Mouse (Mus musculus): ENCODE measurements around the gene Gpr180. TPM values are rescaled to one million over a fixed set of nuclear protein-coding genes. Genes with fewer than 3 reads are reported as not detected.

Gpr180 gene
- total RNA-seq (2014; rRNA removed) (53.7 and 68.2 TPM in 2 replicates), polyA plus RNA-seq (2015; fragmentation: Nextera tagmentation; extraction: Ambion mirVana) (50.1 and 50.4 TPM in 2 replicates)

- DNase-seq (ENCODE audit: low spot score) (peak; percentile 98), ATAC-seq (peak; percentile 96)
- under 1% methylated on average over 44 of the region's 77 CpGs for WGBS
- Histone ChIP-seq H3K27ac (peak within 1 kb of the TSS; percentile 86), H3K36me3 (ENCODE audit: insufficient read depth, low read length) (peaks cover 6% of the 10 kb centered on the region; the same call in 1 of the 2 replicates), H3K4me3 (ENCODE audit: low read length) (peak within 1 kb of the TSS; percentile 83), H3K9me3 (ENCODE audit: low read length) (no peaks in the 10 kb centered on the region), H3K4me1 (ENCODE audit: insufficient read depth, low read length) (peaks cover 7% of the 10 kb centered on the region; the same call in 1 of the 2 replicates), H3K9ac (replicated peaks; ENCODE audit: low read length) (peak within 1 kb of the TSS; percentile 86), H3K27me3 (ENCODE audit: insufficient read depth, low read length) (no peaks in the 10 kb centered on the region), H3K4me2 (ENCODE audit: low read depth, low read length) (peak within 1 kb of the TSS; percentile 86)
- TF ChIP-seq CTCF (IDR thresholded peaks at IDR 0.05; ENCODE audit: low read depth), result no peak
Measured at GRCm38 (mm10) chr14:118136744-118137452, at the start of gene Gpr180. Gene Gpr180 (plus strand): TSS chr14:118137158.

- TF ChIP-seq CTCF (IDR thresholded peaks at IDR 0.05; ENCODE audit: low read depth), result no peak
- H3K27me3 ChIP-seq (ENCODE audit: insufficient read depth, low read length), result no peaks in the 10 kb centered on the region
- ATAC-seq, result peak; percentile 39
- no peaks in the 10 kb centered on the region for H3K36me3 ChIP-seq (ENCODE audit: insufficient read depth, low read length)
- peak overlapping the region; percentile 63 for H3K4me3 ChIP-seq (ENCODE audit: low read length)
- peak overlapping the region; percentile 14; the same call in 1 of the 2 replicates for H3K9ac ChIP-seq (replicated peaks; ENCODE audit: low read length)
- H3K27ac ChIP-seq, result peak overlapping the region; percentile 2; the same call in 1 of the 2 replicates
- peak overlapping the region; percentile 77 for H3K4me2 ChIP-seq (ENCODE audit: low read depth, low read length)
- no peaks in the 10 kb centered on the region; the same call in 1 of the 2 replicates for H3K4me1 ChIP-seq (ENCODE audit: insufficient read depth, low read length)
- peak; percentile 1 for DNase-seq (ENCODE audit: low spot score)
- H3K9me3 ChIP-seq (ENCODE audit: low read length), result no peaks in the 10 kb centered on the region
- WGBS, result 5% methylated on average over 22 of the region's 22 CpGs
Measured at GRCm38 (mm10) chr14:118088437-118089207, 48.3 kb upstream of the Gpr180 start.

GRCm38 (mm10) chr14:118089215-118089805 is 47.6 kb upstream of the Gpr180 start:
- Histone ChIP-seq H3K9me3 (ENCODE audit: low read length) (no peaks in the 10 kb centered on the region), H3K4me3 (ENCODE audit: low read length) (peak overlapping the region; percentile 63), H3K9ac (replicated peaks; ENCODE audit: low read length) (peak overlapping the region; percentile 9), H3K27me3 (ENCODE audit: insufficient read depth, low read length) (no peaks in the 10 kb centered on the region), H3K4me2 (ENCODE audit: low read depth, low read length) (peak overlapping the region; percentile 77), H3K4me1 (ENCODE audit: insufficient read depth, low read length) (no peaks in the 10 kb centered on the region; the same call in 1 of the 2 replicates), H3K27ac (peak overlapping the region; percentile 2), H3K36me3 (ENCODE audit: insufficient read depth, low read length) (no peaks in the 10 kb centered on the region)
- DNase-seq (ENCODE audit: low spot score), result peak; percentile 94
- WGBS, result under 1% methylated on average over 44 of the region's 44 CpGs
- no peak; the same call in 1 of the 2 replicates for TF ChIP-seq CTCF (IDR thresholded peaks at IDR 0.05; ENCODE audit: low read depth)
- peak; percentile 88 for ATAC-seq

- WGBS, result under 1% methylated on average over 18 of the region's 18 CpGs
- H3K27ac ChIP-seq, result peak overlapping the region; percentile 2
- peak overlapping the region; percentile 63 for H3K4me3 ChIP-seq (ENCODE audit: low read length)
- TF ChIP-seq CTCF (IDR thresholded peaks at IDR 0.05; ENCODE audit: low read depth), result peak; percentile 11; the same call in 1 of the 2 replicates
- H3K4me1 ChIP-seq (ENCODE audit: insufficient read depth, low read length), result no peaks in the 10 kb centered on the region; the same call in 1 of the 2 replicates
- no peaks in the 10 kb centered on the region for H3K27me3 ChIP-seq (ENCODE audit: insufficient read depth, low read length)
- H3K36me3 ChIP-seq (ENCODE audit: insufficient read depth, low read length), result no peaks in the 10 kb centered on the region
- no peaks in the 10 kb centered on the region for H3K9me3 ChIP-seq (ENCODE audit: low read length)
- ATAC-seq, result peak; percentile 64
- H3K9ac ChIP-seq (replicated peaks; ENCODE audit: low read length), result peak overlapping the region; percentile 9
- peak; percentile 45 for DNase-seq (ENCODE audit: low spot score)
- peak overlapping the region; percentile 77 for H3K4me2 ChIP-seq (ENCODE audit: low read depth, low read length)
Measured at GRCm38 (mm10) chr14:118089806-118090392, 47.1 kb upstream of the Gpr180 start.

- Histone ChIP-seq H3K4me2 (ENCODE audit: low read depth, low read length) (no peak overlapping the region), H3K36me3 (ENCODE audit: insufficient read depth, low read length) (no peaks in the 10 kb centered on the region), H3K27me3 (ENCODE audit: insufficient read depth, low read length) (no peaks in the 10 kb centered on the region), H3K9ac (replicated peaks; ENCODE audit: low read length) (no peak overlapping the region), H3K9me3 (ENCODE audit: low read length) (no peaks in the 10 kb centered on the region), H3K4me3 (ENCODE audit: low read length) (no peak overlapping the region), H3K4me1 (ENCODE audit: insufficient read depth, low read length) (no peaks in the 10 kb centered on the region), H3K27ac (no peak overlapping the region)
- 65% methylated on average over 2 of the region's 2 CpGs for WGBS
- DNase-seq (ENCODE audit: low spot score), result no peak
- TF ChIP-seq CTCF (IDR thresholded peaks at IDR 0.05; ENCODE audit: low read depth), result no peak
- ATAC-seq, result no peak
Measured at GRCm38 (mm10) chr14:118098265-118098664, 38.7 kb upstream of the Gpr180 start.
